Mouse (Mus musculus): ENCODE results near the gene Mtx1.

Gene Mtx1

GRCm38 (mm10) chr3:89226900-89227299 is at the start of gene Mtx1:
Mtx1 (minus strand) TSS chr3:89227088.
- no peak for DNase-seq (ENCODE audit: low spot score)

GRCm38 (mm10) chr3:89276061-89276460 is 49.2 kb upstream of the Mtx1 start:
- no peak for DNase-seq (ENCODE audit: low spot score)

GRCm38 (mm10) chr3:89271760-89272159 is 44.9 kb upstream of the Mtx1 start:
- DNase-seq (ENCODE audit: low spot score) = no peak

GRCm38 (mm10) chr3:89270891-89271290 is 44.0 kb upstream of the Mtx1 start:
- peak; percentile 35 for DNase-seq (ENCODE audit: low spot score)

GRCm38 (mm10) chr3:89270051-89270755 is 43.3 kb upstream of the Mtx1 start, which contains the start of gene Slc50a1:
Slc50a1 (minus strand) TSS chr3:89270570.
- peak; percentile 76 for DNase-seq (ENCODE audit: low spot score)

GRCm38 (mm10) chr3:89268916-89269315 is 42.0 kb upstream of the Mtx1 start:
- DNase-seq (ENCODE audit: low spot score) = no peak

- DNase-seq (ENCODE audit: low spot score) = peak; percentile 82
Measured at GRCm38 (mm10) chr3:89266439-89266893, 39.6 kb upstream of the Mtx1 start.

- no peak for DNase-seq (ENCODE audit: low spot score)
Measured at GRCm38 (mm10) chr3:89262417-89262816, 35.5 kb upstream of the Mtx1 start.

- DNase-seq (ENCODE audit: low spot score) = no peak
Measured at GRCm38 (mm10) chr3:89260211-89260610, 33.3 kb upstream of the Mtx1 start.

- DNase-seq (ENCODE audit: low spot score) = no peak
Measured at GRCm38 (mm10) chr3:89259076-89259475, 32.2 kb upstream of the Mtx1 start, which contains the start of gene Dpm3. Dpm3 (plus strand) TSS chr3:89259358.

- peak; percentile 26 for DNase-seq (ENCODE audit: low spot score)
Measured at GRCm38 (mm10) chr3:89256177-89256576, 29.3 kb upstream of the Mtx1 start.

GRCm38 (mm10) chr3:89254994-89255393 is 28.1 kb upstream of the Mtx1 start:
- DNase-seq (ENCODE audit: low spot score) = no peak

GRCm38 (mm10) chr3:89251365-89251895 is 24.5 kb upstream of the Mtx1 start:
- DNase-seq (ENCODE audit: low spot score) = no peak

GRCm38 (mm10) chr3:89250435-89251040 is 23.6 kb upstream of the Mtx1 start:
- DNase-seq (ENCODE audit: low spot score) = peak; percentile 41

- no peak for DNase-seq (ENCODE audit: low spot score)
Measured at GRCm38 (mm10) chr3:89247466-89247865, 20.6 kb upstream of the Mtx1 start.

GRCm38 (mm10) chr3:89246261-89247100 is 19.6 kb upstream of the Mtx1 start, which contains the start of gene Trim46:
Trim46 (minus strand) TSS chr3:89246309.
- peak; percentile 93 for DNase-seq (ENCODE audit: low spot score)

GRCm38 (mm10) chr3:89245688-89246171 is 18.8 kb upstream of the Mtx1 start, which contains the start of gene Krtcap2:
Krtcap2 (plus strand) TSS chr3:89245966.
- DNase-seq (ENCODE audit: low spot score) = no peak

- no peak for DNase-seq (ENCODE audit: low spot score)
Measured at GRCm38 (mm10) chr3:89244982-89245687, 18.2 kb upstream of the Mtx1 start.

- no peak for DNase-seq (ENCODE audit: low spot score)
Measured at GRCm38 (mm10) chr3:89244158-89244981, 17.5 kb upstream of the Mtx1 start.

- no peak for DNase-seq (ENCODE audit: low spot score)
Measured at GRCm38 (mm10) chr3:89243609-89244008, 16.7 kb upstream of the Mtx1 start.

Data from adipocyte (in vitro differentiated cells).